Mouse (Mus musculus): ENCODE measurements around the gene Rad51d.
A peak's percentile ranks its signal among the peaks of the same experiment; 100 is the strongest.
"Not testable (repeated sequence)": the region's sequence is repeated elsewhere in the genome, so short reads cannot be mapped to it uniquely, and the experiment has no call there.

Rad51d gene

DNA sequence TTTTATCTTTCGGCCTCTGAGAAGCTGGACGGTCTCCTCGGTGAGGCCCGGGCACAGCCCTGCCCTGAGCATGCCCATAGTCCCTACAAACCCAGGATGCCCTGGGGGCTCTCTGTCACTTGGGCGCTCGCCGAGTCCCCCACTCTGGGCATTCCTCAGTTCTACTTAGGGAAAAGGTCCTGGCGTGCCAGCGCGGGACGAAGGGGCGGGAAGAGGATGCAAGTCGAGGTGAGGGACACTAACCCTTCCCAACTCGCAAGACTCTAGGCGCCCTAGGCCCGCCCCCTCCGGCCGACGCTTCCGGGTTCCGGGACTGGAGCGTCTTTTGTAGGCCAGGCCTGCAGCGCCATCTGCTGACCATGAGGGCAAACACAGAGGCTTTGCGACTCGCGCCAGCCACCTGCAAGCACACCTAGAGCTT, at the start of gene Rad51d:
Gene Rad51d (minus strand): TSS at position 273 of the 421 bp plus-strand sequence.
- DNase-seq = peak; percentile 93

- DNase-seq = no peak
Observed at GRCm38 (mm10) chr11:82933186-82933585, 42.8 kb upstream of the Rad51d start.

DNA sequence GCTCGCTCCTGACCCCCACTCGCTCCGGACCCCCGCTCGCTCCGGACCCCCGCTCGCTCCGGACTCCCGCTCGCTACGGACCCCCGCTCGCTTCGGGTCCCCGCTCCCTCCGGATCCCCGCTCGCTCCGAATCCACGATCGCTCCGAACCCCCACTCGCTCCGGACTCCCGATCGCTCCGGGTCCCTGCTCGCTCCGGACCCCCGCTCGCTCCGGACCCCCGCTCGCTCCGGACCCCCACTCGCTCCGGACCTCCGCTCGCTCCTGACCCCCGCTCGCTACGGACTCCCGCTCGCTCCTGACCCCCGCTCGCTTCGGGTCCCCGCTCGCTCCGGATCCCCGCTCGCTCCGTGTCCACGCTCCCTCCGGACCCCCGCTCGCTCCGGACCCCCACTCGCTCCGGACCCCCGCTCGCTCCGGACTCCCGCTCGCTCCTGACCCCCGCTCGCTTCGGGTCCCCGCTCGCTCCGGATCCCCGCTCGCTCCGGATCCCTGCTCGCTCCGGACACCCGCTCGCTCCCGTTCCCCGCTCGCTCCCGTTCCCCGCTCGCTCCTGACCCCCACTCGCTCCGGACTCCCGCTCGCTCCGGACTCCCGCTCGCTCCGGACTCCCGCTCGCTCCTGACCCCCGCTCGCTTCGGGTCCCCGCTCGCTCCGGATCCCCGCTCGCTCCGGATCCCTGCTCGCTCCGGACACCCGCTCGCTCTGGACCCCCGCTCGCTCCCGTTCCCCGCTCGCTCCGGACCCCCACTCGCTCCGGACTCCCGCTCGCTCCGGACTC, 41.4 kb upstream of the Rad51d start:
- not testable (repeated sequence) for DNase-seq

GRCm38 (mm10) chr11:82931161-82931560, 40.7 kb upstream of the Rad51d start:
- DNase-seq = not testable (repeated sequence)

DNA sequence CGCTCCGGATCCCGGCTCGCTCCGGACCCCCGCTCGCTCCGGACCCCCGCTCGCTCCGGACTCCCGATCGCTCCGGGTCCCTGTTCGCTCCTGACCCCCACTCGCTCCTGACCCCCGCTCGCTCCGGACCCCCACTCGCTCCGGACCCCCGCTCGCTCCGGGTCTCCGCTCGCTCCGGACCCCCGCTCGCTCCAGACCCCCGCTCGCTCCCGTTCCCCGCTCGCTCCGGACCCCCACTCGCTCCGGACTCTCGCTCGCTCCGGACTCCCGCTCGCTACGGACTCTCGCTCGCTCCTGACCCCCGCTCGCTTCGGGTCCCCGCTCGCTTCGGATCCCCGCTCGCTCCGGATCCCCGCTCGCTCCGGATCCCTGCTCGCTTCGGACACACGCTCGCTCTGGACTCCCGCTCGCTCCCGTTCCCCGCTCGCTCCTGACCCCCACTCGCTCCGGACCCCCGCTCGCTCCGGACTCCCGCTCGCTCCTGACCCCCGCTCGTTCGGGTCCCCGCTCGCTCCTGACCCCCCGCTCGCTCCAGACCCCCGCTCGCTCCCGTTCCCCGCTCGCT, 40.1 kb upstream of the Rad51d start:
- DNase-seq = not testable (repeated sequence)

DNA sequence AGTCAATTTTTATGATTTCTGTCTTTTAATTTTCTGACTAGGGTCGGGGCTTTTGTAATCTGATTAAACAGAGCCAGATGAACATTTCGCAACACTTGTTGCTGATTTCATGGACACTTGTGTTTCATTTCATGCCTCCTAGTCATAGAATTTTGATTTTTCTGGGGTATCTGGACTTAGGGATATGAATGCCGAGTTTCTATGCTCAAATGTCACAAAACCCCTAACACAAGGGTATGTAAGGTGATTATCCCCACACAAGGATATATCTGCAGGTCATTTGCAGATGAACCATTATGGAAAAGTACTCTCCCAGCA, 39.2 kb upstream of the Rad51d start:
- no peak for DNase-seq

DNA sequence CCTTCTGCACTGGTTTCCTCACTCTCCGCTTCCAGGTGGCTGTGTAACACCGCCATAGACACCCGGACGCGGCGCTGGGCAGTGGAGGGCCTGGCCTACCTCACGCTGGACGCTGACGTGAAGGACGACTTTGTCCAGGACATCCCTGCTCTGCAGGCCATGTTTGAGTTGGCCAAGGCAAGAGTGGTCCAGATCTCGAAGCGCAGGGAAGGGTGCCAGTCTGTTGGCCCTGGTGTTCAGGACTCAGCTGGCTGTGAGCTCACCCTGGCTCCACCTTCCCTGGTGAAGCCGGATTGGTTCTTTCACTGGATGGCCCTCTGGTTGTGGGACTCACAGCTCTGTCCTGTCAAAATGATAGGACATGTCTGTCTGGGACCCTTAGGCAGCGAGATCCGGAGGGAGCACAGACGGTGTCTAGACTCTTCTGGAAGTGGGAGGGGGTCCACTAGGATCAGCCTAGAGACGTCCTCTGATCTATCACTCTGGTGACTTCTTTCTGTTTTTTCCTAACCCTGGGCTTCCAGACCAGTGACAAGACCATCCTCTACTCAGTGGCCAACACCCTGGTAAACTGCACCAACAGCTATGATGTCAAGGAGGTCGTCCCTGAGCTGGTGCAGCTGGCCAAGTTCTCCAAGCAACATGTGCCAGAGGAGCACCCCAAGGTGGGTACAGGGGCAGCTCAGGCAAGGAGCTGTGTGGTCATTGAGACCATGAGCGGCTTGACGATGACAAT, 38.7 kb upstream of the Rad51d start:
- DNase-seq = no peak

- DNase-seq = not testable (repeated sequence)
Observed at GRCm38 (mm10) chr11:82923910-82924309, 33.5 kb upstream of the Rad51d start.

GRCm38 (mm10) chr11:82921691-82922090, 31.3 kb upstream of the Rad51d start:
- no peak for DNase-seq

GRCm38 (mm10) chr11:82920768-82921167, 30.4 kb upstream of the Rad51d start:
- DNase-seq = no peak

DNA sequence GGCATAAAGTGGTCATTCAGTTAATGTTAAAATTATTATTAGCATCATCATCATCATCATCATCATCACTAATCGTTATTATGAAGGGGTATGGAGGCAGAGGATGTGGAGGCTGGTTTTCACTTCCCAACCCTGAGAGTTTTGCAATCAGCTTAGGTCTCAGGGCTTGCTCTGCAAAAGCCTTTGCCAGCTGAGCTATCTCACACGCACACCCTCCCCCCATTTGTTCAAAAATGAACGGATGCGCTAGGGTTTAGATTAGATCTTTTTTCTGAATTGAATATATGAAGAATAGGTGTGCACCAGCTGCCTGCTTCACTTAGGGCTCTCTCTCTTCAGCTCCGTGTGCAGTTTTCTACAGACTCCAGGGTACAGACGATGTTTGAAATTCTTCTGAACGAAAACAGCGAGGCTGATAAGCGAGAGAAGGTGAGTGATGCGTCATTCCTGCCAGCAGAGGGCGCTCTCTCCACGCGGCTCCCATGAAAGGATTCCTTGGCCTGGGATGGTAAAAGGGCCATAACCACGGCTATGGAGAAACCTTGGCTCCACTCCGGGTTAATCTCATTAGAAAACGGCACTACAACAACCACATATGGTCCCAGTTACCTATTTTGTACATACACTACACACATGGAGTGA, 24.4 kb upstream of the Rad51d start:
- peak; percentile 50 for DNase-seq

GRCm38 (mm10) chr11:82910679-82911389, 20.4 kb upstream of the Rad51d start:
- no peak for DNase-seq

GRCm38 (mm10) chr11:82910250-82910649, 19.8 kb upstream of the Rad51d start, which contains the start of gene Unc45b:
Unc45b (plus strand) TSS chr11:82910550.
- DNase-seq = no peak

DNA sequence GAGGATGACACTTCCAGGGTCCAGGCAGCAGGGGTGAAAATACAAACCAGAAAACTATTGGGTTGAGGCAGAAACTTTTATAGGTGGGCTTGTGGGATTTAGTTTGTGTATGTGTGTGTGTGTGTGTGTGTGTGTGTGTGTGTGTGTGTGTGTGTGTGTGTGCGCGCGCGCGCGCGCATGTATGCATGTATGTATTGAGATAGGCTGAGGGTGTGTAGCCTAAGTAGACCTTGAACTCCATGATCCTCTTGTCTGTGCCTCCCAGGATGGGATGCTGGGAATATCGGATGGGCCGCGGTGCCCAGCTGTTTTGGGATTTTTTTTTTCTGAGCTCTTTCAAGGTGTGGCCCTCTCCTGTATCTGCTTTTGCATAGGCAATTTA, 18.2 kb upstream of the Rad51d start:
- DNase-seq = no peak

DNA sequence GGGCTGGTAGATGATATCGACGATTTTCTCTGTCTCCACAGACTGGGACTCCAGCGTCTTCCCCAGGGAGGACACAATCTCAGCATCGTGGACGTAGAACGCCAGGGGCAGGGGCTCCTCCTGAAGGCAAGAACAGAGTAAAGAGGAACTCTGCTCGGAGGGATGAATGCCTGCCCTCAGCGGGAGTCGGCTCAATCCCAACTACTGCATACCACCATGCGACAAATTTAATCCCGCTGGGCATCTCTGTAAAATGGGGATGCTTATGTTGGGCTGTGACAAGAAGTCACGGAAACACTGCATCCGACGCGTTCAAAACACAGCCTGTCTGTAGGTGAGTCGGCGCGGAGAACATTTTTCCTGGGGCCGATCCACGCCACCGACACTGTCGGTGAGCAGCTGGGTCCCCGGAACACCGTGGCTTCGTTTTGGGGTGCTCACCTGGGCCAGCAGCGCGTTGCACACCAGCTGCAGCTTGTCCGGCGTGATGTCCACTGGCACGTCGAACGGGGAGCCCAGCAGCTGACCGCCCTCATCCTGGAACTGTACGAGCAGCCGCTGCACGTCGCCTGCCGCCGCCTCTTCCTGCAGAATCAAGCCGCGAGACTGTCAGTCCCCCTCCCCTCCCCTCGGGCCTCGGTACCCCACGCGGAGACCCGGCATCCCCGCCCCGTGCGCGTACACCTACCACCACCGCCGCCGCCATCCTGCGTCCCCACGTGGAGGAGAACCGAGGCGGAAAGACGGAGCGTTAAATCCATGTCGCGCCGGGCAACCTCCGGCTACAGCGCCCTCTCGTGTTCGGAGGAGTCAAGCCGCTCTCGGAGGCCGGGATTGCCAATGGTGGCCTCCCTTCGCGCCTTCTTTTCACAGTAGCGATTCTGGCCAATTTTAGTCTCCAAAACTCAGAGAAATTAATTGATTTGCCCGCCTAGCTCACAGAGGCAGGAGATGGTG, 17.5 kb upstream of the Rad51d start, which contains the start of gene Nle1:
Gene Nle1 (minus strand): TSS at position 761 of the 957 bp plus-strand sequence.
- DNase-seq = peak; percentile 87

DNA sequence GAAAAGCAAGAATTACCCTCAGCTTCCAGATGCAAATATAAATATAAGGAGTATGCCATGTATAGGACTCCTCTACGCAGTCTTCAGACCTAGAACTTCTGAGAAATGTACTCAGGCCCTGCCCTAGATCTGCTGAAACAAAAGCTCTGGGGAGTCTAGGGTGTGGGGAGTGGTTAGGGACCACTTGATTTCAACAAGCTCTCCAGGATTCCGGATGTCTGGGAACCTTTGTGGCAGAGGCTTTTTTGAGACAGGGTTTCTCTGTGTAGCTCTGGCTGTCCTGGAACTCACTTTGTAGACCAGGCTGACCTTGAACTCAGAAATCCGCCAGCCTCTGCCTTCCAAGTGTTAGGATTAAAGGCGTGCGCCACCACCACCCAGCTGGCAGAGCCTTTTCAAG, 15.4 kb upstream of the Rad51d start:
- no peak for DNase-seq

DNA sequence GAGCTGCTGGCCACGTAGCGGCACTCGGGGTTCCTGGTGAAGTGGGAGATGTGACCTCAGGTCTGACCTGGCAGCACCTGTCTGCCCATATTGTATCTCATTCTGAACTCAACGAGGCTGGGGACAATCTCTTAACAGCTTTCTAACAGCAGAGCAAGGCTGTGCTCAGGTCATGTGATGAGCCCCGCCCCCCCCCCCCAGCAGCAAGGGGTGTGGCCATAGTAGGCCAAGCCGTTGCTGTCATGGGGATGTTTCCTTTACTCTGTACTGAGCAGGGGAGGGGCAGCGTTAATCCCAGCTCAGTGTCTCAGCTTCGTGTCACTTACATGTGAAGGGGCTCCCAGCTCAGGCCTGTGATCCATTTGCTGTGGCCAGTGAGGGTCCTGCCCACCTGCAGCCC, 14.5 kb upstream of the Rad51d start:
- no peak for DNase-seq

DNA sequence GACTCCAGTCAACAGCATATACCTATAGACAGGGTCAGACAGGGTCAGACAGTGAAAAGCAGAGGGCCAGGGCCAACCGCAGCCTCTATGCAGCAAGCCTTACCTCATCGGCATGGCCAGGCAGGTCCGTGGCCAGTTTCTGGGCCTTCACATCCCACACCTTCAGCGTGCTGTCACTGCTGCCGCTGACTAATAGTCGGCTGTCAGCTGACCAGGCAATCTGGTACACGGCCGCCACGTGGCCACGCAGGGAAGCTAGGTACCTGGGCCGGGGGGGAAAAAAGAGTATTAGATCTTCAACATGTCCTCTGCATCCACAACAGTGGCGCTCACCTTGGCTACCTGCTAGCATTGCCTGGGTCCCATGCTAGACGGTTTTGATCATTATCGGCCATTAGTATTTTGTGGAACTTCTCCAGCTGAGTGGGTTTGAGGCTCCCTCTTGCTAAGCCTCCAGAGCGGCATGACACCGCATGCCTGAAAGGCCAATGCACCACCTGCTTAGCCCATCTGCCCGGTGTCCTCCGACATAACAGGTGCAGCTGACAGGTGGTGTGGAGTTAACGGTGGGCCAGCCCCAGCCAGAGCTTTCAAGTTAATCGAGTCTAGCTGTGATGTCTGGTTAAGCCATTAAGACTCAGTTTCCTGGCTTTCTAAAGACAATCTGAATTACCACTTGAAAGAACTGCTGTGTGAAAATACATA, 11.3 kb upstream of the Rad51d start:
- peak; percentile 77 for DNase-seq

- DNase-seq = no peak
Observed at GRCm38 (mm10) chr11:82899720-82900119, 9.3 kb upstream of the Rad51d start.

DNA sequence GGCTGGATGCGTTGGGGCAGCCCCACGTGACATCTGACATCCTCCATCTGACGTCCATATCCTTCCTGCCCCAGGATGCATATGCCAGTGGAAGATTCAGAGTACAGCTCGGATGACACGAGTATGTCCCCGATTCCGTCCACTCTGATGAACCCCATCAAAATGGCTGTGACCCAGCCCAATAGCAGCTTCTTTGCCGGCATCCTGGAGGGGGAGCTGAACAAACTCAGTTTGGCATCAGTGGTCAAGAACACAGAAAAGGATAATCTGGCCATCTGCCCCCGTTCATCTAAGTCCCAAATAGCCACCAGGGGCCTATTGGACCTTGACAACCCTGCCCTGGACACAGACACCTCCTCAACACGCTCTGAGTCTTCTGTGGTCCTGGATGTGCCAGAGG, 7.1 kb upstream of the Rad51d start:
- DNase-seq = no peak

GRCm38 (mm10) chr11:82891936-82892335, 1.5 kb upstream of the Rad51d start, which contains the start of gene Fndc8:
Fndc8 (plus strand) TSS chr11:82892124.
- DNase-seq = no peak

Data from cerebellum, adult 11-12 months (tissue).